Mouse (Mus musculus) erythroblast, embryonic 14.5 days (primary cell): ENCODE results near the gene Agrn.

Experiments
- GATA1 ChIP-seq: IDR thresholded peaks from 2 replicates; pipeline ENCODE4 v1.6.1; 2012; ENCODE audit warnings: low read length, inconsistent platforms, mixed read lengths
- TAL1 ChIP-seq: IDR thresholded peaks from 3 replicates; pipeline ENCODE4 v1.6.1; 2012; ENCODE audit warnings: low read length, inconsistent platforms, mixed read lengths

DNA sequence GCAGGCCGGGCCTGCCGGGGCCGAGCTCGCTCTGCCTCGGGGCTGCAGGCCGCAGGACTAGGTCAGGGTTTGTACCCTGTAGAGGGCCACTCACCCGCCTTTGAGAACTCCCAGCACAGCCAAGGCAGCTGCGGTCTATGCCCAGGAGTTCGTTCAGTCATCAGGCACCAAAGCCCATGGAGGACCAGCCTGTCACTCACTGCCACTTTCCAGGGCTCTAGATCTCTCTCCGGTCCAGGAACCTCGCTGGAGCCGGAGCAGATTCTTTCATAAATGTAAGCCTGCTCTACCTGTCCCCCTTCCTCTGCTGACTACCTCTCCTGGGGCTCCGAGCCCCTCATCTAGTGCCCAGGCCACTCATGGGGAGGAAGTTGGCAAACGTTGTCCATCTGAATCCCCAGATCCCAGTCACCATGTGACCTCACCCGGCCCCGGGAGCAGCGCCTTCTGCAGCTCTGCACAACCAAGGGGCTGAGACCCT, 36.8 kb upstream of the Agrn start:
- no peak for TF ChIP-seq GATA1
- no peak for TF ChIP-seq TAL1
